Mouse (Mus musculus) naive thymus-derived CD4-positive, alpha-beta T cell, adult 2 months (primary cell): Measurements from ENCODE around the gene Hist1h2ah.
A peak's percentile ranks its signal among the peaks of the same experiment; 100 is the strongest.
"Not testable (repeated sequence)": the region's sequence is repeated elsewhere in the genome, so short reads cannot be mapped to it uniquely, and the experiment has no call there.

ENCODE experiments used
- DNase-seq: peaks from one replicate; pipeline ENCODE4 v3.0.0-alpha.2; 2011; ENCODE audit warnings: low read depth

Hist1h2ah gene

GRCm38 (mm10) chr13:22035267-22036148 is at the start of gene Hist1h2ah, which contains the start of gene Hist1h2bk:
Hist1h2ah (minus strand) TSS chr13:22035568.
Hist1h2bk (plus strand) TSS chr13:22035870.
- peak; percentile 89 for DNase-seq

- not testable (repeated sequence) for DNase-seq
Measured at GRCm38 (mm10) chr13:22084140-22084539, 48.8 kb upstream of the Hist1h2ah start, which contains the start of gene Vmn1r188. Vmn1r188 (plus strand) TSS chr13:22084440.

DNA sequence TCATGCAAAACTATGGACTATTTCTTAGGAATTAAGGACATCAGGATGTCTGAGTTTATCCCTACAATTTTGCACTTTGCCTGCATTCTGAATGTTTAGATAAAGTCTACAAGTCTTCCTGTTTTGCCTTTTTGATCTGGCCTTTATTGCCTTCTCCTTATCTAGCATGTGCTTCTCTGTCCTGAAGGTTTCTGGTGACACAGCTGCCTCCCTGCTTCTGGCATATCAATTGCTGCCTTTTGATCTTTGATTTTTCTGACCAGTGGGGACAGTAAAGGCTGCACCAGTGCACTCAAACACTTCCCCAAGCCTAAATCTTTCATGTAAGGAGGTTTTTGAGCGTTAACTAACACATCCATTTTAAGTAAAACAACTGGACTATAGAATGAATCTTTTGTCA is 28.1 kb upstream of the Hist1h2ah start:
- DNase-seq = no peak

GRCm38 (mm10) chr13:22061422-22061821 is 26.1 kb upstream of the Hist1h2ah start:
- DNase-seq = no peak

DNA sequence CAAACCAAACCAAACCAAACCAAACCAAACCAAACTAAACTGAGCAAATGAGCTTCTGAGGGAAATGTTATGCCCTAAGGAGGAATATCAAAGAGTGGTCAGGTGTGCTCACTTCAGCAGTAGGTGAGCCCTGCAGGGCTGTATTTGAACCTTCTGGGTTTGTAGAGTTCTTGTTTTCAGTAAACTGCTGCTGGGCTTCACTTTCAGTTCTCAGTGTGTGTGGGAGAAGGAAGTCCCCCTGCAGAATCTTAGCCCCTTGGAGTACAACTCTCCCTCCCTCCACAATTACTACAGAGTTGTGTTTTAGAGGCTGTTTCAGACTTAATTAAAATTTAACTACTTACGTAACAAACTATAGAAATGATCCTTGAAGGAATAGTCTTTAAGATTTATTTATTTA is 18.4 kb upstream of the Hist1h2ah start:
- DNase-seq = no peak

DNA sequence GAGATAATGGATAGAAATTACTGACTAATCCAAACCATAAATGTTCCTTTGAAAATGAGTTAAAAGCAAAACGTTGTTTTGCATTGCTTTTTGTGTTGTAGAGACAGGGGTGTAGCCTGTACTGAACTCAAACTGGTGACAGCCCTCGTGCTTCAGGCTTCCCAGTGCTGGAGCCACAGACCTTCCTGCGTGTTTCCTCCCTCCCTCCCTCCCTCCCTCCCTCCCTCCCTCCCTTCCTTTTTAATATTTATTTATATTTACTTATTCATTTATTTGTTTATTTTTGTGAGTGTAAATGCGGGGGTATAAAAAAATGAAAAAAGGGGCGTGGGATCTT is 16.1 kb upstream of the Hist1h2ah start:
- no peak for DNase-seq

DNA sequence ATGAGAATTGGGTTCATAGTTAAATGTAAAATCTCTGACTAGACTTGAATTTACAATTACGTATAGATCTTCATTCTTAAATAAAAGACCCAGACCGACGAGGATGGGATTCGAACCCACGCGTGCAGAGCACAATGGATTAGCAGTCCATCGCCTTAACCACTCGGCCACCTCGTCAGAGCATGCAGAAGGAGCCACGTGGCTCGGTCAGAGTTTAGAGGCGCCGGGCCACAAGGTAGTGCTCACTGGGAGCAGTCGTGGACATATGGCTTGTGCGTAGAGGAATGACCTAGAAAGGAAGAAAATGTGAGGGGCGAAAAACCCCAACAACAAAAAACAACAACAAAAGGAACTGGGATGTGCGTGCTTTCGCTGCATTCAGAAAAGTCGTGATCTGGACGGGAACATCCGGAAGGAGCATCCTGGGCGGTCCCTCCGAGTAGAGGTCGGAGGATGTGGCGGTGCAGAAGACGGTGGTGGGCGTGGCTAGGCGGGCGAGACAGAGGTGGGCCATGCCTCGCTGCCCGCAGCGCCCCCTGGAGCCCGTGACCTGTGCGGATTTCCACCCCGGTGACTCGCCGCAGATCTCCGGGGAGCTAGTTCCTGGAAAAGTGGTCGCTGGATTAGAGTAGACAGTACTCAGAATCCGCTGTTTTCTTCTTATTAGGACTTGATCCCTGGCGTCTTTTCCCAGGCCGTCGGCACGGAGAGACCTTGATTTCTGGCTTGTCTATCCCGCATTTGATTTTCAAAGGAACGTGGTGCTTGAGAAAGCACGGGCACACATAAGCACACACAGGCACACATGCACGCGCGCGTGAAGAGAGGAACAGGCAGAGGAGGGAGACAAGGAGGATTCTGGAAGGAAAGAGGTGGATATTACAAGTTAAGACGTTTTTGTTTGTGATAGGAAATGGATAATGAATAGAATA is 15.5 kb upstream of the Hist1h2ah start:
- DNase-seq = peak; percentile 90

DNA sequence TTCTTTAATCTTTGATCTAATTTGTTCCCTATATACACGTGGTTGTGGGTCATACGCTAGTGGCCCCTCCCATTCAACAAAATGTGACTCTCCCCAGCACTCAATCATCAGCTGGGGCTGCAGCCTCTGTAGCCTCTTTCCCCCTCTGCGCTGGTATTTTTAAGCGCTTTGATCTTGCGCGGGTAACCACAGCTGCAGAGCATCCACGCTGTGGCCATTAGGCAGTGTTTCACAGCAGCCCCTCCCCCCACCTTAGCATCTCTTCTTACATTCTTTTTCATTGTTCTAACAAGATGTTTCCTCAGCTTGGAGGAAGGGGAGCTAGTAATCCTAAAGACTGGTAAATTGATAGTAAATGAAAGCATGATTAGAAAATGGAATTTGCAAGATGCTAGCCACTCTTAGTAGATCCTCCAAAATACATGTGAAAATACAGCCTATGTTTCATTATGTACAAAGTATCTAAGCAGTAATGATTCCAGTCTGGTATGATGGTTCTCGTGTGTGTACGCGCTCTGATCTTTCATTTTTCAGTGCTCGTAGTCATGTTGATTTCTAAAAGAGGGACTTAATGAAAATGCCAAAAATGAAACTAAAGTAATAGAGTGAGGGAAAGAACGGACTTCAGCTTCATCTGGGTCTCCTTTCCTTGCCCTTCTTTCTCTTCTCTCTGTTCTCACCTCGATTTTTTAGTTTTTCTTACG is 14.5 kb upstream of the Hist1h2ah start:
- DNase-seq = peak; percentile 75

DNA sequence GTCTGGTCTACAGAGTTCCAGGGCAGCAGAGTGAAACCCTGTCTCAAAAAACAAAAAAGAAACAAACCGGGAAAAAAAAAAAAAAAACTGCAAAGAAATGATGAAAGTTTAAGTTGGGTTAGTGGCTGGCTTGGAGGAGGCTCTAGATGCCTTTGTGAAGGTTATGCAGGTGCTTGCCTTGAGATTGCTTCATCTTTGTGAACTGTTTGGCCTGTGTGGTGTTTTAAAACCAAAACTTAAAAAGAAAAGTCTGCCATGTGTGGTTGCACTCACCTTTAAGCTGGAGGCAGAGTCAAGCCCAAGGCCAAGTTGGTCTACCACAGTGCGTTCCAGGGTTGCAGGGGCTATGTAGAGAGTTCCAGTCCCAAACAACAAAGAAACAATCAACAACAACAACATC is 13.7 kb upstream of the Hist1h2ah start:
- DNase-seq = no peak

GRCm38 (mm10) chr13:22045311-22045710 is 9.9 kb upstream of the Hist1h2ah start:
- DNase-seq = no peak

DNA sequence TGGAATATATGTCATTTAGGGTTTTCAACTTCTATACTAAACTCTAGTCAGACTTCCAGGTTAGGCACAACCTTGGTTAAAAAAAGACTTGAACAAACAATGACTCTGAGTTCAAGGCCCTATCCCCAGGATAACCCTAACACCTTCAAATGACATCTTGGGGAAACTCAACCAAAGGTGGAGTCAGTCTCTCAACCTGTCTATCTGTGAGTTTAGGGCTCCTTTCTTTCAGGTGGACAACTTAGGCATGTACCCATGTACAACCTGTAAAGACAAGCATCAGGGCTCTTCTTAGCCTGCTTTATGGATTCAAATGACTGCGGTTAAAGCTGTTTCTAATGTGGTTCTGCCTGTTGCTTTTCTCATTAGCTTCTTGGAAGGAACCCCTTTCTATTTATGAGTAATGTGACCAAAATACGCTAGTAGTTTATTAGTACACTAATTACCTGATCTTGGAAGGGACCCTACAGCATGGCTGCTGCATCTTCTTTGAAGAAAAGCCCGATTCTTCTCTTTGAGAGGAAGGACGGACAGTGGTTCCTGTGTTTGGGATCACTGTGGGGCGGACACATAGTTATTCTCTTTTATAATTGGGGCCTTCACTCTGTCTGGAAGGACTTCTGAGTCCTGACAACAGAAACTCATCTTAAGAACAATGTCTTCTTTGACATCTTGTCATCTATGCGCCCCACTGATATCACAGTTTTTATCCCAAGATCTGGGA is 9.2 kb upstream of the Hist1h2ah start:
- no peak for DNase-seq

DNA sequence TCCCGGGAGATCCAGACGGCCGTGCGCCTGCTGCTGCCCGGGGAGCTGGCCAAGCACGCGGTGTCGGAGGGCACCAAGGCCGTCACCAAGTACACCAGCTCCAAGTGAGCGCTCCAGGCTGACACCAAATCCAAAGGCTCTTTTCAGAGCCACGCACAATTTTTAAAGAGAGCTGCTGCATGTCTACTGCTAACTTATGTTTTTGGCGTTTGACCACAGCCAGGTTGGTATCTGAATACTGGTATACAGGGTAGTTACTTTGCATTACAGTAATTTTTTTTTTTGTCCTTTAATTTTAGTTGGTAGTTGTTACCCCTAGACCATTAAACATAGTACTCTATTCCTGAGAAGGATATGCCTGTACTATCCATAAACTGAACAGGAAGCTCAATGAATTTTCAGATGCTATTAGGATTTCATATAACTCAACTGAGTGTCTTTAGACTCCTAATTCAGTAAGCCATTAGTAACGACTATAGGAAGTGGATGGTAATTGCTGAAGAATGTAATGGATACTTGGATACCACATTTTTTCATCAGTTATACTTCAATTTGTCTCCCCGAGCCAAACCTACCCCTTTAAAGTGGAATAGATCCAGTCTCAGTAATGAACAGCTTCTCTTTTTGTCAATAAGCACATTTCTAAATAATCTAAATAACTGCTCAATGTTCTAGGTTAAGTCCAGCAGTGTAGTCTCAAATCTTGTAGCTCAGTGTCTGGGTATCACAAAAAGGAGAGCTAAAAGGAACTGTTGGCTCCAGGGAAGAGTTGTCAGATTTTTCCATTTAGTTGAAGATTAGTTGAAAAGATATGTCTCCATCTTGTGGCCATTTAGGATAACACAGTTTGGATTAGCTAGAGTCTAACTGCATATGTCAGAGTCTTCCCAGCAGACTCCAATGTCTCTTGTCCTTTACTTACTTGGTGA is 8.4 kb upstream of the Hist1h2ah start:
- DNase-seq = peak; percentile 82

DNA sequence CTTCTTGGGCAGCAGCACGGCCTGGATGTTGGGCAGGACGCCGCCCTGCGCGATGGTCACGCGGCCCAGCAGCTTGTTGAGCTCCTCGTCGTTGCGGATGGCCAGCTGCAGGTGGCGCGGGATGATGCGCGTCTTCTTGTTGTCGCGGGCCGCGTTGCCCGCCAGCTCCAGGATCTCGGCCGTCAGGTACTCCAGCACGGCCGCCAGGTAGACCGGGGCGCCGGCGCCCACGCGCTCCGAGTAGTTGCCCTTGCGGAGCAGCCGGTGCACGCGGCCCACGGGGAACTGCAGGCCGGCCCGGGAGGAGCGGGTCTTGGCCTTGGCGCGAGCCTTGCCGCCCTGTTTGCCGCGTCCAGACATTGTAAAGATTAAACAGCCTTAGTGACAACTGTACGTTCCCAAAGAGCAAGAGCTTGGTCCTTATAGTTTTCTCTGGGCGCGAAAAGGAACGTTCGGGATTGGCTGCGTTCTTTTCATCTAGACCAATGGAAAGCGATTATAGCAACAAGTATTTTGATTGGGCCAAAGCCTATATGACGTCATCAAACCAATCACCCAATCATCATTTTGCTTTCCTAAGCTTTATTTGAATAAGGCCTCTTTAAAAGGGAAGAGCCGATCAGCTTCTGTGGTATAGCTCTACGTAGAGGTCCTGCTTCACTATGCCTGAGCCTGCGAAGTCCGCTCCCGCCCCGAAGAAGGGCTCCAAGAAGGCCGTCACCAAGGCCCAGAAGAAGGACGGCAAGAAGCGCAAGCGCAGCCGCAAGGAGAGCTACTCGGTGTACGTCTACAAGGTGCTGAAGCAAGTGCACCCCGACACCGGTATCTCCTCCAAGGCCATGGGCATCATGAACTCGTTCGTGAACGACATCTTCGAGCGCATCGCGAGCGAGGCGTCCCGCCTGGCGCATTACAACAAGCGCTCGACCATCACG is 7.5 kb upstream of the Hist1h2ah start, which contains the start of the genes Hist1h2ag and Hist1h2bj:
Gene Hist1h2ag (minus strand): TSS at position 377 of the 935 bp plus-strand sequence.
Gene Hist1h2bj (plus strand): TSS at position 647 of the 935 bp plus-strand sequence.
- DNase-seq = peak; percentile 97

DNA sequence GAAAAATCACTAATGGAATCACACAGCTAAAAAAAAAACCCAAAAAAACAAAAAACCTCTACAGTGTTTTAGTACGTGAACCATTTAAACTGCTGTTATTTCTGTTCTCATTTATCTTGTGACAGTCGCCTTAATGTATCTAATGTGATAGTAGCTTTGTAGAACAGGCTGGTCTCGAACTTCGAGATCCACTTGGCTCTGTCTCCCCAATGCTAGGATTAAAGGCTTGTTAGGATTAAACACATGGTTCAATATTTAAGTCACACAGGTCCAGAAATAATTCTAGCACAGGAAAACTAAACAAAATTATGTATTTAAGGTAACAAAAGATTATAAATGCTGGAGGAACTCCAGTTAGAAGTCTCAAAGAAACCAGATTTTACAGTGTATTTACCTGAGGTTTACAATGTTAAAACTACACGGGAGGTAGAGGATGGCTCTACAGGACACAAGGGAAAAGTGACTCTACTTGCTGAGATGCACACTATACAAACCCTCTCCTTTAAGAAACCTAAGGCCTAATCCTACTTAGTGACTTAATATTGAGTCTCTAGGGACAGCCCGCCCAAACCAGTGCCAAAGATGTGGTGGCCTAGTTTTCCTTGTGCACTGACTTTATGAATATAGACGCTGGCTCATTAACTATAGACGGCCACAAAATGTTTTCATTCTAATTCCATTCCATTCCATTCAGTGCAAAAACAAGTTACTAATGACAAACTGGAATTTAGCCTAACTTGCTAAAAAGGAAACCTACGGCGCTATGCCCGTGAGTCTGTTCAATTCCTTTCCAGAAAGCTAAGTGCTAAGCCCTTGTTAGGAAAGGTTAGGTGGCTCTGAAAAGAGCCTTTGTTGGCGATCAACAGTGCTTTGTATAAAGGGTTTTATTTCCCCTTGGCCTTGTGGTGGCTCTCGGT is 6.5 kb upstream of the Hist1h2ah start:
- peak; percentile 50 for DNase-seq

DNA sequence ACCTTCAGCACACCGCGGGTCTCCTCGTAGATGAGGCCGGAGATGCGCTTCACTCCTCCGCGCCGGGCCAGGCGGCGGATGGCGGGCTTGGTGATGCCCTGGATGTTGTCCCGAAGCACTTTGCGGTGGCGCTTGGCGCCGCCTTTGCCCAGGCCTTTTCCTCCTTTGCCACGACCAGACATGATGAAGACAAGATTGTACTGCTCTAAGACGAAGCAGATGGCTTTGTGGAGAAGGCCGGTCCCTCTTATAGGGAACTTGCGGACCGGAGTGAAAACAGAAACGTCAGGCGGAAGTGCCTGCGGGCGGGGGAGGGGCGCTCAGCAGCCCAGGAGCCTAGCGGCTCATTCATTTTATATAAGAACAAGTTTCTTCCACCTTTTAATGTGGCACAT is 5.8 kb upstream of the Hist1h2ah start, which contains the start of gene Hist1h4i:
Gene Hist1h4i (minus strand): TSS at position 221 of the 395 bp plus-strand sequence.
- DNase-seq = peak; percentile 94

DNA sequence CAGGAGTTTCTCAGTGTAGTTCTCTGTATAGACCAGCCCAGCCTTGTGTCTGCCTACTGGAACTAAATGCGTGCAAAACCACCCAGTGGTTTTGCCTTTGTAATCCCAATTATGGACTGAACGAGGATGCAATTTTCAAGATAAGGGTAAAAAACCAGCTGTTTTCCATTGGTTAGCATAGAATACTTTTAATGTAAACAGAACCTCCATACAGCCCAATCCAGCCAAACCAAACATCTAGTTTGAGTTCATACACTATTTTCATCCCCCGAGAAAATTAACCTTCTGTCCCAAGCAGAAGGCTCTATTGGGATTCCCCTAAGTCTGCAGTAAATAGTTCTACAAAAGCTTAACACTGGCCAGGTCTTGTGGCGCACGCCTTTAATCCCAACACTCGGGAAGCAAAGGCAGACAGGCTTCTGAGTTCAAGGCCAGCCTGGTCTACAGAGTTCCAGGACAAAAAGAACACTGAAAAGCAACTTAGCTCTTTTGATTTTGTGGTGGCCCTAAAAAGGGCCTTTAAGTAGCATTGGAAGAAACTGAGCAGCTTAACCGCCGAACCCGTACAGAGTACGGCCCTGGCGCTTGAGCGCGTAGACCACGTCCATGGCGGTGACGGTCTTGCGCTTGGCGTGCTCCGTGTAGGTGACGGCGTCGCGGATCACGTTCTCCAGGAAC is 5.2 kb upstream of the Hist1h2ah start:
- peak; percentile 64 for DNase-seq

DNA sequence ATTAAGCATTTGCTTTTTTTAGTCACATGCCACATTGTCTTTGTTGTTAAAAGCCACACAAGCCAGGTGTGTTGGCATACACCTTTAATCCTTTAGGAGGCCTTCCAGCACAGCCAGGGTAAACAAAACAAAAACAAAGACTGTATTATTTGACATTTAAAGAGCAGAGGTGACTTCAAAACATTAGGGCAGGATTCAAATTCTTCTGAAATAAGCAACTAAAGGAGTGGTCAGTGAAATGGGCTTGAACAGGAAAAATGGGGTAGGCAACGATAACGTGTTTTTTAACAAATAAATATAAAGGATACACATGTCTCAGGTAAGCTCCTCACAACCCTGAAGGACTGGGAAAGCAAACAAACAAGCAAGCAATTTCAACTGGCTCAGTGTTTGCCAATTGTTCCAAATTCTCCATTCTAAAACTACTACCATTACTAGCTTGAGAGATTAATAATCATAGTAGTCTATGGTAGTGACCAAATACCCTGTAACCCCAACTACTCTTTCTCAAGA is 4.6 kb upstream of the Hist1h2ah start:
- peak; percentile 9 for DNase-seq
